Mouse (Mus musculus) small intestine, adult 10 weeks (tissue): ENCODE results near the gene Ube2a. TPM values are rescaled to one million over a fixed set of nuclear protein-coding genes. Genes with fewer than 3 reads are reported as not detected.

Experiments used
- polyA plus RNA-seq: library from polyadenylated mRNA; stranded (reverse); fragments of 350-450 nt; fragmentation: Illumina TruSeq; extraction: RNeasy Lipid Tissue Mini Kit (QIAGEN cat#74804); gene quantifications from one replicate; pipeline ENCODE4 v1.2.3, GENCODE M21; 2014; ENCODE audit warnings: low replicate concordance

Ube2a gene
- 185 TPM for polyA plus RNA-seq

GRCm38 (mm10) chrX:36873765-36874164 is at the start of gene Ube2a, which contains the start of gene C330007P06Rik:
TSS of gene Ube2a (plus strand) at chrX:36873900.
TSS of gene C330007P06Rik (minus strand) at chrX:36874111.

GRCm38 (mm10) chrX:36902321-36903114 is 28.8 kb downstream of the Ube2a start, which contains the start of gene Nkrf:
TSS of gene Nkrf (minus strand) at chrX:36902899.

Other genes starting within 250 kb of the Ube2a start
- 6.0 TPM for gene Akap17b, start 228.5 kb upstream of the Ube2a start, polyA plus RNA-seq
- gene Slc25a43, start 130.2 kb upstream of the Ube2a start, polyA plus RNA-seq: 0.59 TPM
- gene Slc25a5, start 78.2 kb upstream of the Ube2a start, polyA plus RNA-seq: 2,416 TPM
- gene C330007P06Rik, start 211 bp downstream of the Ube2a start, polyA plus RNA-seq: 61.7 TPM
- gene Nkrf, start 29.0 kb downstream of the Ube2a start, polyA plus RNA-seq: 11.3 TPM
- 11.0 TPM for gene Sept6, start 117.9 kb downstream of the Ube2a start, polyA plus RNA-seq
- not detected for gene Sowahd, start 174.9 kb downstream of the Ube2a start, polyA plus RNA-seq
- gene Rpl39, start 211.5 kb downstream of the Ube2a start, polyA plus RNA-seq: 805 TPM
- 94.7 TPM for gene Upf3b, start 236.4 kb downstream of the Ube2a start, polyA plus RNA-seq